Mouse (Mus musculus): ENCODE measurements around the gene Capn15. TPM values are rescaled to one million over a fixed set of nuclear protein-coding genes. Genes with fewer than 3 reads are reported as not detected.

The Capn15 gene
- total and polyA plus RNA-seq, 3 experiments, result 3.2 to 41.6 (median 17.3) TPM

- Histone ChIP-seq H3K4me1 (ENCODE audit: insufficient read depth, low read depth, low read length) (peaks cover 45% of the 10 kb centered on the region), H3K4me3 (ENCODE audit: low read depth, low read length) (no peak overlapping the region), H3K27me3 (ENCODE audit: insufficient read depth, low read length) (no peaks in the 10 kb centered on the region), H3K9me3 (replicated peaks) (no peaks in the 10 kb centered on the region), H3K36me3 (replicated peaks) (peaks cover 70% of the 10 kb centered on the region)
- no peak for ATAC-seq (ENCODE audit: extremely low read depth, insufficient number of reproducible peaks, low FRiP score, poor library complexity, severe bottlenecking)
- no peak for TF ChIP-seq POLR2AphosphoS5 (IDR thresholded peaks at IDR 0.05; ENCODE audit: insufficient replicate concordance, low read depth, low read length)
- TF ChIP-seq GATA2 (IDR thresholded peaks at IDR 0.05; ENCODE audit: borderline replicate concordance, low read depth, low read length), result no peak
- no peak for TF ChIP-seq GATA1 (IDR thresholded peaks at IDR 0.05; ENCODE audit: borderline replicate concordance, low read length)
- TF ChIP-seq CTCF (IDR thresholded peaks at IDR 0.05; ENCODE audit: low read depth, low read length), result no peak
- no peak for TF ChIP-seq TAL1 (conservative IDR thresholded peaks at IDR 0.05; ENCODE audit: low read depth, low read length)
- no peak for DNase-seq (ENCODE audit: low spot score)
Measured at GRCm38 (mm10) chr17:25913186-25913876, 72.3 kb downstream of the Capn15 start.

GRCm38 (mm10) chr17:25911816-25912215 is 73.8 kb downstream of the Capn15 start:
- H3K27me3 ChIP-seq (ENCODE audit: insufficient read depth, low read length), result no peaks in the 10 kb centered on the region
- H3K4me1 ChIP-seq (ENCODE audit: insufficient read depth, low read depth, low read length), result peaks cover 30% of the 10 kb centered on the region
- DNase-seq (ENCODE audit: low spot score) (no peak), ATAC-seq (ENCODE audit: extremely low read depth, insufficient number of reproducible peaks, low FRiP score, poor library complexity, severe bottlenecking) (no peak)
- TF ChIP-seq GATA2 (IDR thresholded peaks at IDR 0.05; ENCODE audit: borderline replicate concordance, low read depth, low read length) (no peak), GATA1 (IDR thresholded peaks at IDR 0.05; ENCODE audit: borderline replicate concordance, low read length) (no peak), TAL1 (conservative IDR thresholded peaks at IDR 0.05; ENCODE audit: low read depth, low read length) (no peak), POLR2AphosphoS5 (IDR thresholded peaks at IDR 0.05; ENCODE audit: insufficient replicate concordance, low read depth, low read length) (no peak), CTCF (IDR thresholded peaks at IDR 0.05; ENCODE audit: low read depth, low read length) (no peak)
- H3K9me3 ChIP-seq (replicated peaks), result no peaks in the 10 kb centered on the region
- H3K36me3 ChIP-seq (replicated peaks), result peaks cover 68% of the 10 kb centered on the region
- no peak overlapping the region for H3K4me3 ChIP-seq (ENCODE audit: low read depth, low read length)

Other genes starting within 250 kb of the Capn15 start
Only the 20 nearest of the 32 such genes appear.
- gene Wdr24, start 162.2 kb downstream of the Capn15 start, total RNA-seq (2014; fragmentation: Nextera tagmentation), result 13.8 and 13.9 TPM in 2 replicates
- 23.5 and 25.8 TPM in 2 replicates for gene Wdr24, start 162.2 kb downstream of the Capn15 start, total RNA-seq (2017)
- 4.8 and 8.6 TPM in 2 replicates for gene Wdr24, start 162.2 kb downstream of the Capn15 start, polyA plus RNA-seq (2012)
- gene Jmjd8, start 156.9 kb downstream of the Capn15 start, total RNA-seq (2014; fragmentation: Nextera tagmentation), result 0.90 and 1.9 TPM in 2 replicates
- gene Jmjd8, start 156.9 kb downstream of the Capn15 start, total RNA-seq (2017), result 1.9 and 2.0 TPM in 2 replicates
- 0.08 and 0.11 TPM in 2 replicates for gene Jmjd8, start 156.9 kb downstream of the Capn15 start, polyA plus RNA-seq (2012)
- gene Stub1, start 152.4 kb downstream of the Capn15 start, total RNA-seq (2014; fragmentation: Nextera tagmentation), result 29.1 and 30.1 TPM in 2 replicates
- 90.8 and 97.3 TPM in 2 replicates for gene Stub1, start 152.4 kb downstream of the Capn15 start, total RNA-seq (2017)
- 70.9 and 81.7 TPM in 2 replicates for gene Stub1, start 152.4 kb downstream of the Capn15 start, polyA plus RNA-seq (2012)
- 4.8 and 5.5 TPM in 2 replicates for gene Rhbdl1, start 148.5 kb downstream of the Capn15 start, total RNA-seq (2014; fragmentation: Nextera tagmentation)
- 0.87 and 1.4 TPM in 2 replicates for gene Rhbdl1, start 148.5 kb downstream of the Capn15 start, total RNA-seq (2017)
- gene Rhbdl1, start 148.5 kb downstream of the Capn15 start, polyA plus RNA-seq (2012), result 2.7 and 3.1 TPM in 2 replicates
- 1.1 and 2.9 TPM in 2 replicates for gene Gm20683, start 144.0 kb downstream of the Capn15 start, total RNA-seq (2014; fragmentation: Nextera tagmentation)
- 3.0 and 3.1 TPM in 2 replicates for gene Gm20683, start 144.0 kb downstream of the Capn15 start, total RNA-seq (2017)
- 9.7 and 12.4 TPM in 2 replicates for gene Gm20683, start 144.0 kb downstream of the Capn15 start, polyA plus RNA-seq (2012)
- gene Rhot2, start 140.9 kb downstream of the Capn15 start, total RNA-seq (2014; fragmentation: Nextera tagmentation), result 31.2 and 41.2 TPM in 2 replicates
- 17.7 and 20.0 TPM in 2 replicates for gene Rhot2, start 140.9 kb downstream of the Capn15 start, total RNA-seq (2017)
- 142 and 151 TPM in 2 replicates for gene Rhot2, start 140.9 kb downstream of the Capn15 start, polyA plus RNA-seq (2012)
- 14.6 and 42.2 TPM in 2 replicates for gene Wdr90, start 124.3 kb downstream of the Capn15 start, total RNA-seq (2014; fragmentation: Nextera tagmentation)
- gene Wdr90, start 124.3 kb downstream of the Capn15 start, total RNA-seq (2017), result 11.8 and 14.2 TPM in 2 replicates
- 9.0 and 17.0 TPM in 2 replicates for gene Wdr90, start 124.3 kb downstream of the Capn15 start, polyA plus RNA-seq (2012)
- 8.2 and 8.7 TPM in 2 replicates for gene Mcrip2, start 117.0 kb downstream of the Capn15 start, total RNA-seq (2014; fragmentation: Nextera tagmentation)
- gene Mcrip2, start 117.0 kb downstream of the Capn15 start, total RNA-seq (2017), result 4.4 and 9.4 TPM in 2 replicates
- gene Mcrip2, start 117.0 kb downstream of the Capn15 start, polyA plus RNA-seq (2012), result 77.6 and 103 TPM in 2 replicates
- gene Mettl26, start 110.7 kb downstream of the Capn15 start, total RNA-seq (2014; fragmentation: Nextera tagmentation), result 13.9 and 19.0 TPM in 2 replicates
- 12.4 and 16.7 TPM in 2 replicates for gene Mettl26, start 110.7 kb downstream of the Capn15 start, total RNA-seq (2017)
- 30.2 and 34.4 TPM in 2 replicates for gene Mettl26, start 110.7 kb downstream of the Capn15 start, polyA plus RNA-seq (2012)
- gene Wfikkn1, start 104.9 kb downstream of the Capn15 start, total RNA-seq (2014; fragmentation: Nextera tagmentation), result 1.1 and 1.4 TPM in 2 replicates
- gene Wfikkn1, start 104.9 kb downstream of the Capn15 start, total RNA-seq (2017), result 0.55 and 0.58 TPM in 2 replicates
- gene Wfikkn1, start 104.9 kb downstream of the Capn15 start, polyA plus RNA-seq (2012), result 0.51 and 0.57 TPM in 2 replicates
- 9.1 and 10.8 TPM in 2 replicates for gene Rab40c, start 66.1 kb downstream of the Capn15 start, total RNA-seq (2014; fragmentation: Nextera tagmentation)
- gene Rab40c, start 66.1 kb downstream of the Capn15 start, total RNA-seq (2017), result 4.2 and 9.3 TPM in 2 replicates
- gene Rab40c, start 66.1 kb downstream of the Capn15 start, polyA plus RNA-seq (2012), result 12.4 and 13.5 TPM in 2 replicates
- 116 and 431 TPM in 2 replicates for gene Pigq, start 40.9 kb downstream of the Capn15 start, total RNA-seq (2014; fragmentation: Nextera tagmentation)
- 41.4 and 42.1 TPM in 2 replicates for gene Pigq, start 40.9 kb downstream of the Capn15 start, total RNA-seq (2017)
- 81.8 and 136 TPM in 2 replicates for gene Pigq, start 40.9 kb downstream of the Capn15 start, polyA plus RNA-seq (2012)
- gene Nhlrc4, start 40.8 kb downstream of the Capn15 start, total RNA-seq (2014; fragmentation: Nextera tagmentation), result 0.38 and 1.7 TPM in 2 replicates
- gene Nhlrc4, start 40.8 kb downstream of the Capn15 start, total RNA-seq (2017), result 0.33 TPM in 1 of 2 replicates, not detected in the other
- gene Nhlrc4, start 40.8 kb downstream of the Capn15 start, polyA plus RNA-seq (2012), result 1.1 and 2.7 TPM in 2 replicates
- gene A930017K11Rik, start 33.2 kb downstream of the Capn15 start, total RNA-seq (2014; fragmentation: Nextera tagmentation), result not detected in 2 replicates
- 0.06 TPM in 1 of 2 replicates, not detected in the other for gene A930017K11Rik, start 33.2 kb downstream of the Capn15 start, total RNA-seq (2017)
- gene A930017K11Rik, start 33.2 kb downstream of the Capn15 start, polyA plus RNA-seq (2012), result 0.03 and 0.07 TPM in 2 replicates
- gene Rab11fip3, start 83.8 kb upstream of the Capn15 start, total RNA-seq (2014; fragmentation: Nextera tagmentation), result 9.9 and 13.9 TPM in 2 replicates
- gene Rab11fip3, start 83.8 kb upstream of the Capn15 start, total RNA-seq (2017), result 2.8 and 3.0 TPM in 2 replicates
- gene Rab11fip3, start 83.8 kb upstream of the Capn15 start, polyA plus RNA-seq (2012), result 9.3 and 11.2 TPM in 2 replicates
- 6.4 and 19.1 TPM in 2 replicates for gene Decr2, start 104.5 kb upstream of the Capn15 start, total RNA-seq (2014; fragmentation: Nextera tagmentation)
- 7.6 and 8.8 TPM in 2 replicates for gene Decr2, start 104.5 kb upstream of the Capn15 start, total RNA-seq (2017)
- 0.18 and 0.34 TPM in 2 replicates for gene Decr2, start 104.5 kb upstream of the Capn15 start, polyA plus RNA-seq (2012)
- gene Nme4, start 109.8 kb upstream of the Capn15 start, total RNA-seq (2014; fragmentation: Nextera tagmentation), result 23.3 and 25.2 TPM in 2 replicates
- 48.5 and 68.1 TPM in 2 replicates for gene Nme4, start 109.8 kb upstream of the Capn15 start, total RNA-seq (2017)
- 118 and 139 TPM in 2 replicates for gene Nme4, start 109.8 kb upstream of the Capn15 start, polyA plus RNA-seq (2012)
- gene Tmem8, start 127.5 kb upstream of the Capn15 start, total RNA-seq (2014; fragmentation: Nextera tagmentation), result 2.3 and 3.0 TPM in 2 replicates
- 6.4 and 7.8 TPM in 2 replicates for gene Tmem8, start 127.5 kb upstream of the Capn15 start, total RNA-seq (2017)
- gene Tmem8, start 127.5 kb upstream of the Capn15 start, polyA plus RNA-seq (2012), result 3.4 and 3.5 TPM in 2 replicates
- 25.6 and 40.2 TPM in 2 replicates for gene Mrpl28, start 137.7 kb upstream of the Capn15 start, total RNA-seq (2014; fragmentation: Nextera tagmentation)
- 55.7 and 77.6 TPM in 2 replicates for gene Mrpl28, start 137.7 kb upstream of the Capn15 start, total RNA-seq (2017)
- 326 and 332 TPM in 2 replicates for gene Mrpl28, start 137.7 kb upstream of the Capn15 start, polyA plus RNA-seq (2012)
- gene Axin1, start 152.9 kb upstream of the Capn15 start, total RNA-seq (2014; fragmentation: Nextera tagmentation), result 60.4 and 87.3 TPM in 2 replicates
- gene Axin1, start 152.9 kb upstream of the Capn15 start, total RNA-seq (2017), result 84.9 and 96.7 TPM in 2 replicates
- 43.4 and 45.5 TPM in 2 replicates for gene Axin1, start 152.9 kb upstream of the Capn15 start, polyA plus RNA-seq (2012)

Measured in G1E (cell line).